Mouse (Mus musculus) lung, postnatal 0 days (tissue): ENCODE measurements around the gene Fnip2.

ENCODE experiments used
- CTCF ChIP-seq: IDR thresholded peaks from 2 replicates; pipeline ENCODE4 v1.5.1; 2016; ENCODE audit warnings: antibody characterized with exemption, mild to moderate bottlenecking
- EP300 ChIP-seq: IDR thresholded peaks from 2 replicates; pipeline ENCODE4 v1.6.1; 2016; ENCODE audit warnings: antibody characterized with exemption, mild to moderate bottlenecking, control low read depth

GRCm38 (mm10) chr3:79527521-79527920 lies 40.1 kb downstream of the Fnip2 start:
- TF ChIP-seq CTCF: no peak
- TF ChIP-seq EP300: no peak
